Mouse (Mus musculus) intestine, embryonic 15.5 days (tissue): ENCODE data around the gene Pde4d. TPM values are rescaled to one million over a fixed set of nuclear protein-coding genes. Genes with fewer than 3 reads are reported as not detected.
A peak's percentile ranks its signal among the peaks of the same experiment; 100 is the strongest.

Source experiments
- ATAC-seq: fragments of 200-750 bp; cut with Nextera tagmentation; 2 replicates; pipeline ENCODE4 v1.8.0; 2017; ENCODE audit warnings: moderate TSS enrichment, moderate library complexity
- H3K27ac ChIP-seq: fragments of 300-500 bp; sonication (generic); 2 replicates; pipeline ENCODE4 v1.5.1; 2015; ENCODE audit warnings: mild to moderate bottlenecking, inconsistent platforms
- H3K27me3 ChIP-seq: fragments of 300-500 bp; sonication (generic); replicated peaks from 2 replicates; pipeline ENCODE4 v1.6.1; 2015; ENCODE audit warnings: inconsistent platforms
- H3K36me3 ChIP-seq: fragments of 300-500 bp; sonication (generic); 2 replicates; pipeline ENCODE4 v1.6.1; 2015; ENCODE audit warnings: inconsistent platforms
- H3K4me1 ChIP-seq: fragments of 300-500 bp; sonication (generic); replicated peaks from 2 replicates; pipeline ENCODE4 v1.6.1; 2015; ENCODE audit warnings: inconsistent platforms
- H3K4me2 ChIP-seq: fragments of 300-500 bp; sonication (generic); replicated peaks from 2 replicates; pipeline ENCODE4 v1.6.1; 2015; ENCODE audit warnings: mild to moderate bottlenecking, inconsistent platforms
- H3K4me3 ChIP-seq: fragments of 300-500 bp; sonication (generic); replicated peaks from 2 replicates; pipeline ENCODE4 v1.5.1; 2015; ENCODE audit warnings: inconsistent platforms
- H3K9ac ChIP-seq: fragments of 300-500 bp; sonication (generic); 2 replicates; pipeline ENCODE4 v1.6.1; 2015; ENCODE audit warnings: inconsistent platforms
- H3K9me3 ChIP-seq: fragments of 300-500 bp; sonication (generic); 2 replicates; pipeline ENCODE4 v1.6.1; 2016; ENCODE audit warnings: inconsistent platforms
- WGBS: fragments of 180-500 bp; shearing (Covaris S2); methylation state at CpG from one replicate; pipeline ENCODE4 v1.1.7; 2015; 5-methylcytosine and 5-hydroxymethylcytosine counted together
- polyA plus RNA-seq: library from polyadenylated mRNA; unstranded; fragments of >200 nt; fragmentation: Nextera tagmentation; extraction: Ambion mirVana; gene quantifications from 2 replicates; pipeline ENCODE4 v1.2.1, GENCODE M21; 2015

Pde4d gene
- 18.5 and 24.4 TPM in 2 replicates for polyA plus RNA-seq

DNA sequence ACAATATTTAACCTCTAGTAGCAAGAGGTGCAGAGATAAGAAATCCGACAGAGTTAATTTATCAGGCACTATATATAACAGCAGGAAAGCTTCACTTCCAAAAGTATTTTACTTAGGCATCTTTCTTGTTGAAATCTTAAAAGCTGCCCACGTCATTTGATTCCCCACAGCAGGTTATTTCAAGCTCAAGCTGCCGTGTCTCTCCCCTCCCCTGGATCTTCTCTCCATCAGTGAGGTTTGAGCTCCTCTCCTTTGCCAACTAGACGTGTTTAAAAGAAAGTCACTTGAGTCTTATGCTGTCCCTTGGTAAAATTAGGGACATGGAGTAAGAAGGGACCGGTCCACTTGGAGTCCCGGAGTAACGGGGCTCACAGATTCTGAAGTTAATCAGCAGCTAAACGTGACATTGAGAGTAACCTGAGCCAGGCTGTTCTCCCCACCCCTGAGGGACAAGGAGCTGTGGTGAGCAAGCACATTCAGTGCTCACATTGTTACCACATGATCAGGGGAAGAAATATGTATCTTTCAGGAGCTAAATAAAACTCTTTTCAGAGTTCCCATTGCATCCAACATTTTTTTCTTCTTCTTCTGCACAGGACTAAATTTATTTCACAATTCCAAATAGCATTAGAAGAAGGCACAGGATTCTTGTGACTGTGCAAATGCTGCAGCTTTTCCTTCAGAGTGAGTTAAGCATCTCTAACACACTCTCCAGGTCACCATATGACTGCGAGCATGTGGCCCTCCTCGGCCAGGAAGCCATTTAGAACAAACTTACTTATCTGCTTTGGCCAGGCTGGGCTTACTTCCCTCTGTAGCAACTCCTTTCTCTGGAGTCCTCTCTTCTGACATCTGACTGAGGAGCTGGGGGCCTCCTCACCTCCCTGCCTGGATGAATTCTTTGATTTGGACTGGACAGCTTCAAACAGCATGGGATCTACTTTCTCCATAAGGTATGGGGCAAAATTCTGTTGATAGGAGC is at the start of gene Pde4d:
Gene Pde4d, plus strand, starts transcription at position 833 of the 982 bp plus-strand sequence.
- H3K27me3 ChIP-seq = no peaks in the 10 kb centered on the region
- 18% methylated on average over 10 of the region's 10 CpGs for WGBS

DNA sequence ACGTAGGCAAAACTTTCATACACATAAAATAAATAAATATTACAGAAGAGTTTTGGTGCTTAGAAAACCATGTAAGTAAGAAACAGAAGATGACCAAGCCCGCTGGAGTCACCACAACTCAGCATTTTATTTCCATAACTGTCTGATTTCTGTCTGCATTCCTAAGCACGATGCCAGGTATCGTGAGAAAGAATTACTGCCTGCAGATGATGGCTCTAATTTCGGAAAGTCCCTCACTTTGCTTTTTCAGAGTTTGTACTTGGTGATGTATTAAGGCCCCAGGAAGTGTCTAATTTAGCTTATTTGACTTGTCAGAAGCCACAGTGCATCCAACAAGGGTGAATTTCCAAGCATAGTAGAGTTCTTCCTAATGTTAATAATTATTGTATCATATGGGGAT is 46.6 kb upstream of the Pde4d start:
- H3K4me1 ChIP-seq = no peaks in the 10 kb centered on the region
- no peaks in the 10 kb centered on the region for H3K27me3 ChIP-seq
- H3K27ac ChIP-seq = no peak overlapping the region
- 92% methylated on average over 5 of the region's 5 CpGs for WGBS
- no peak overlapping the region for H3K4me2 ChIP-seq
- H3K9ac ChIP-seq = no peak overlapping the region
- H3K36me3 ChIP-seq = no peaks in the 10 kb centered on the region
- ATAC-seq = no peak
- H3K4me3 ChIP-seq = no peak overlapping the region
- no peaks in the 10 kb centered on the region for H3K9me3 ChIP-seq

More for the DNA sequence above, at the start of gene Pde4d:
- Histone ChIP-seq H3K9me3 (no peaks in the 10 kb centered on the region), H3K4me3 (no peak within 1 kb of the TSS), H3K4me2 (0 out of 2 replicates have a peak within 1 kb of the TSS, but pooled peaks have one; percentile 18), H3K9ac (no peak within 1 kb of the TSS), H3K36me3 (no peaks in the 10 kb centered on the region), H3K27ac (peak within 1 kb of the TSS; percentile 25; the same call in 1 of the 2 replicates), H3K4me1 (0 out of 2 replicates have a peak, but pooled peaks cover 3% of the 10 kb centered on the region)
- peak; percentile 66; the same call in 1 of the 2 replicates for ATAC-seq

DNA sequence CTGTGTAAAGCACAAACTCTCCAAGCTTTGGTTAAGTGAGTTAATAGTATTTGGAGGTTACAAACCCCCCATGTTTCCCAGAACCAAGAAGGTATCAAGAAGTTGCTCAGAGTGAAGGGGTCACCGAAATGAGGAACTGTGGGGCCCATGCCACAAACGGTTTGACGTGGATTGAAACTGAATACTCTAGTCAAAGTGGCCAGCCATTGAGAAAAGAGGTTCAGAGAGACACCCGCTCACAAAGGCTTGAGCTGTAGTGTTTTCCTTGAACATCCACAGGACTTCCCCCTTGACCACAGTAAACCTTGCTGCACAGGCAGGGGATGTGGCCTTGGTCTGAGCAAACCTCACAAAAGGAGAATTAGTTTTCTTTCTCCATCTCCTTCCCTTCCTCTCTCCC is 45.4 kb upstream of the Pde4d start:
- Histone ChIP-seq H3K9me3 (no peaks in the 10 kb centered on the region), H3K4me1 (no peaks in the 10 kb centered on the region), H3K27me3 (no peaks in the 10 kb centered on the region), H3K36me3 (no peaks in the 10 kb centered on the region), H3K4me3 (no peak overlapping the region), H3K4me2 (no peak overlapping the region), H3K9ac (no peak overlapping the region), H3K27ac (no peak overlapping the region)
- ATAC-seq = no peak
- WGBS = 90% methylated on average over 4 of the region's 4 CpGs

DNA sequence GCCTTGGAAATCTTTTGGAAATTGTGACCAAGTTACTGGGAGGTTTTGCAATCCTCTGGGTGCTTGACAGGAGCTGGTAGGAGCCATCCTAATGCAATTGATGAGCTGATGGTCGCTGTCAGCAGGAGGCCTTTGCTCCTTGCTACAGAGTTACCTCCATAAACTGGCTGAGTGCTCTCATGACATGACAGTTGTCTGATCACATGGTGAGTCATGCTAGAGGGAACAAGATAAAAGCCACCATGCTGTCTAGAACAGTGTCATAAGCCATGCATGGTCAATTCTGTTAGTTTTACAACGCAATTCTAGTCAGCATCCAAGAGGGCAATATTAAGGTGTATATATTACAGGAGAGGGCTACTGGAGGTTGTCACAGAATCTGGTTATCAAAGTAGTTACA is 34.3 kb upstream of the Pde4d start:
- no peak overlapping the region for H3K4me2 ChIP-seq
- H3K9ac ChIP-seq = no peak overlapping the region
- no peaks in the 10 kb centered on the region for H3K27me3 ChIP-seq
- H3K9me3 ChIP-seq = no peaks in the 10 kb centered on the region
- H3K36me3 ChIP-seq = no peaks in the 10 kb centered on the region
- H3K27ac ChIP-seq = no peak overlapping the region
- WGBS = 74% methylated on average over 2 of the region's 2 CpGs
- H3K4me1 ChIP-seq = no peaks in the 10 kb centered on the region
- ATAC-seq = peak; percentile 28; the same call in 1 of the 2 replicates
- no peak overlapping the region for H3K4me3 ChIP-seq

DNA sequence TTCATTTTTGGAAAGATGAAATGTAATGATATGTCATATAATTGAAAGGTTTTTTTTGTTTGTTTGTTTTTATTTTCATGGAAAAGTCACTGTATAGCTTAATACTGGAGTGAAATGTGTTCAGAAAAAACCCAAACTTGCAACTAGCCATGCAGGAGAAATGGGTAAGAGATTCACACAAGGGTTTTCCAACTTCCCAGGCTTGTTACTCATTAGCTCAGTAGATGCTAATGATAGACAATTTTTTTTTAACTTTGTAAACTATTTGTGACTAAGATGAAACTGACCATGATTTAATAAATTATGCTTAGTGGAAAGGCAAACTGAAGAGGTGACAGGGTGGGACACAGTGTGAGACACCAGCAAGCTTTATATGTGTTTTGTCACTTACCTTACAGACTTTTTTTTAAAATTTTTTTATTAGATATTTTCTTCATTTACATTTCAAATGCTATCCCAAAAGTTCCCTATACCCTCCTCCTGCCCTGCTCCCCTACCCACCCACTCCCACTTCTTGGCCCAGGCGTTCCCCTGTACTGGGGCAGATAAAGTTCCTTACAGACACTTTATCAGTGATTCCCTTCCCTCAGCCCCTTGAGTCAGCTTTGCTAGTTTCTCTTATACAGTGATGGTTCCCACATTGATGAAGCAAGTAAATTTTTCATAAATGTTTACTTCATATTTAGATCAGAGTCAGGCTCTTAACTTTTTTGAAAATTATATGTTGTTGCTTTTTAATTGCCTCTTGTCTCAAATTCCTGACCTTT is 30.8 kb upstream of the Pde4d start:
- Histone ChIP-seq H3K27ac (no peak overlapping the region), H3K9ac (no peak overlapping the region), H3K36me3 (no peaks in the 10 kb centered on the region), H3K27me3 (no peaks in the 10 kb centered on the region), H3K4me2 (no peak overlapping the region), H3K4me3 (no peak overlapping the region), H3K4me1 (no peaks in the 10 kb centered on the region), H3K9me3 (no peaks in the 10 kb centered on the region)
- ATAC-seq = no peak
- WGBS = 78% methylated on average over 1 of the region's 1 CpGs

DNA sequence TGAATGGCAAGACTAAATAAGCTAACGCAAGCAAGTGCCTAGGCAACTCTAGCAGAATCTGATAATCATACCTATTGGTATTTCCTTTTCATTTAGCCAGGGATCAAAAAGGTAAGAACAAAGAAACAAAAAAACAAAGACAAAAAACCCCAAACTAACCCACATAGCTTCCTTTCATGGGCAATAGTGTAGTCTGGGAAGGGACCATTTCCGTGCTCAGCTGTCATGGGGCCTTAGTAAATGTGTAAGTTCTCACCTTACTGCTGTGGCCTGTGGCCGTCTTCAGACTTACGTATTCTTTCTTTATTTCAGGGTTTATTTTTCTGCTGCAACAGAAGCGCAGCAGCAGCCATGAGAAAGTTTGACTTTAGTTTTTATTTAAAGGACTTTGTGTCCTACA is 23.4 kb upstream of the Pde4d start:
- Histone ChIP-seq H3K4me3 (no peak overlapping the region), H3K9me3 (no peaks in the 10 kb centered on the region), H3K27me3 (no peaks in the 10 kb centered on the region), H3K4me2 (no peak overlapping the region), H3K4me1 (no peaks in the 10 kb centered on the region), H3K27ac (no peak overlapping the region), H3K36me3 (no peaks in the 10 kb centered on the region), H3K9ac (no peak overlapping the region)
- 83% methylated on average over 5 of the region's 5 CpGs for WGBS
- no peak for ATAC-seq

DNA sequence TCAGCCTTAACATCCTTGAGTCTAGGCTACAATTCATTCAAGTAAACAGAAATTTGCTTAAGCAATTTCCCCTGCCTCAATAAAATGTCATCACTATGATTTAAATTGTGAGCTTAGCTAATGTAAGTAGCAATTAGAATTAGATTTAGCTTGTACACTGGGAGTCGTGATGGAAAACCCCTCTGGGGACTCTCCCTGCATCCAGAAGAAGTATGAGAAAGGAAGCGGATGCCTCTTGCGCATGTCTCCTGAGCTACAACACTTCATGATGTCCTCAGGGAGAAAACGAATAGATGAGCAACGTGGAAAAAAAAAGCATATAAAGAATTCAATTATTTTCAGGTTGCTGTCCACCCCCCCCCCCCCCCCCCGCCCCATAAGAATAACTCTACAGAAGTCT is 20.9 kb upstream of the Pde4d start:
- 86% methylated on average over 6 of the region's 6 CpGs for WGBS
- H3K4me2 ChIP-seq = no peak overlapping the region
- no peaks in the 10 kb centered on the region for H3K9me3 ChIP-seq
- no peaks in the 10 kb centered on the region for H3K4me1 ChIP-seq
- no peaks in the 10 kb centered on the region for H3K27me3 ChIP-seq
- ATAC-seq = no peak
- no peak overlapping the region for H3K9ac ChIP-seq
- H3K36me3 ChIP-seq = no peaks in the 10 kb centered on the region
- H3K4me3 ChIP-seq = no peak overlapping the region
- H3K27ac ChIP-seq = no peak overlapping the region

DNA sequence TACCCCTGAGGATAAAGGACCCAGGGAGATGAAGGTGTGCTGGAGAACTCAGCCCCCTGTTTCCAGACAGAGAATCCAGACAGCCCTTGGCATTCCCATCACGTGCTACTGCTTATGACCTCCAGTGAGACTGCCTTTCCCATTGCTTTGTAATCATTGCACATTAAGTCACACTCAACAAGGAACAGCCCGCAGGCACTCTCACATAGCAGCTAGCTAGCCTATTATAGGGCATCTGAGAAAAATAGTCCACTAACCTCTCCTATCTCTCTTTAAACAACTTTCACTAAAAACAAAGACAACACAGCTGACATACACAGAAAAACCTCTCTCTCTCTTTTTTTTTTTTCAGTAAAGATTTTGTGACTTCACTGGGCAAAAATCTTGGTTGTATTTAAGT is 20.1 kb upstream of the Pde4d start:
- Histone ChIP-seq H3K9ac (no peak overlapping the region), H3K27ac (no peak overlapping the region), H3K27me3 (no peaks in the 10 kb centered on the region), H3K4me2 (no peak overlapping the region), H3K9me3 (no peaks in the 10 kb centered on the region), H3K4me3 (no peak overlapping the region), H3K4me1 (no peaks in the 10 kb centered on the region), H3K36me3 (no peaks in the 10 kb centered on the region)
- 82% methylated on average over 2 of the region's 2 CpGs for WGBS
- no peak for ATAC-seq

DNA sequence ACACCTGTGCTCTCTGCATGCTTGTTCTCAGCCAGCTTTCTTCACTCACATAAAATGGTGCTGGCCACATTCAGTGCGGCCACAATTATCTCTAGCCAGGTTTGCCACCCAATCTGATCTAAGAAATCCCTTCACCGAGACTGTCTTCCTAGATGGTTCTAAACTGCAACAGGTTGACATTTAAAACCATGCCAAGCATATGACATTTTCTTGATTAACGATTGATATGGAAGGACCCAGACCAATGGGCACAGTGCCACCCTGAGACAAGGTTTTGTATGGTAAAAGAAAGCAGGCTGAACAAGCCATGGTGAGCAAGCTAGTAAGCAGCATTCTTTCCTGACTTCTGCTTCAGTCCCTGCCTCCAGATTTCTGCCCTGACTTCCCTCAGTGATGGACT is 18.0 kb upstream of the Pde4d start:
- Histone ChIP-seq H3K9me3 (no peaks in the 10 kb centered on the region), H3K4me1 (no peaks in the 10 kb centered on the region), H3K9ac (no peak overlapping the region), H3K4me2 (no peak overlapping the region), H3K27ac (no peak overlapping the region), H3K36me3 (no peaks in the 10 kb centered on the region), H3K4me3 (no peak overlapping the region), H3K27me3 (no peaks in the 10 kb centered on the region)
- 93% methylated on average over 3 of the region's 3 CpGs for WGBS
- no peak for ATAC-seq

DNA sequence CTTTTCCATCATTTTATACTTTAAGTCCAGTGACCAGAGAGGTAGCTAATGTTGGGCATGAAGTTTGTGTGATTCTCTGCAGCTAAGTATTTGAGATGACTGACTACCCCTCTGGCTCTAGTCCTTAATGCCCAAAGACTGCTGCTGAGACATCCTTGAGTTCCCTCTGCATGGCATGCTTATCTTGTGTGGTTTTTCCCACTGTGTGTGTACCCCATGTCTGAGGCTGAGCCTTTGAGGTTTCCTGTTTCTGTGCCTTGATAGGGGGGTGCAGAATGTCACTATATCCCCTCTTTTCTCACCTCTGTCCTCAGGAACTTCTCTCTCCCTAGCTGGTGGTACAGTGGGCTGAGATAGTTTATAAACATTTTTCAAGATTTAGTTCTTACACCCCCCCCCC is 14.1 kb upstream of the Pde4d start:
- no peaks in the 10 kb centered on the region for H3K27me3 ChIP-seq
- H3K36me3 ChIP-seq = no peaks in the 10 kb centered on the region
- H3K9ac ChIP-seq = no peak overlapping the region
- no peak overlapping the region for H3K4me2 ChIP-seq
- ATAC-seq = no peak
- no peak overlapping the region for H3K27ac ChIP-seq
- no peak overlapping the region for H3K4me3 ChIP-seq
- no peaks in the 10 kb centered on the region for H3K9me3 ChIP-seq
- no peaks in the 10 kb centered on the region for H3K4me1 ChIP-seq

DNA sequence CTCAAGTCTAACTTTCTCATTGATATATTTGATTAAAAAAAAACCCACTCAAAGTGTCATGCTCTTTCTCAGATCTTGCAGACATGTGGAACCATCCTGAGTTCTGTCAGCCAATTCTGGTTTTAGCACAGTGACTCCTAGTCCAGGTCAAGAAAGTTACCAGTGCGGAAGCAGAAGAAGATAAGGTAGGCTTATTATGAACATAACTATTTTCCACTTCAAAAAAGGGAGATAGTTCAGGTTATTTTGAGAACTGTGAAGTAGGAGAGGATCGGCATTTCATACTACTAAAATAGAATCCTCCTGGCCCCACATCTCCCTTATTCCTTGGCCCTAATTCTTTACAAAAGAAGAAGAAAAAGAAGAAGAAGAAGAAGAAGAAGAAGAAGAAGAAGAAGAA is 12.3 kb upstream of the Pde4d start:
- H3K9me3 ChIP-seq = no peaks in the 10 kb centered on the region
- WGBS = 96% methylated on average over 2 of the region's 2 CpGs
- ATAC-seq = no peak
- no peak overlapping the region for H3K9ac ChIP-seq
- H3K4me2 ChIP-seq = no peak overlapping the region
- H3K4me3 ChIP-seq = no peak overlapping the region
- no peaks in the 10 kb centered on the region for H3K27me3 ChIP-seq
- H3K4me1 ChIP-seq = no peaks in the 10 kb centered on the region
- H3K27ac ChIP-seq = no peak overlapping the region
- no peaks in the 10 kb centered on the region for H3K36me3 ChIP-seq

DNA sequence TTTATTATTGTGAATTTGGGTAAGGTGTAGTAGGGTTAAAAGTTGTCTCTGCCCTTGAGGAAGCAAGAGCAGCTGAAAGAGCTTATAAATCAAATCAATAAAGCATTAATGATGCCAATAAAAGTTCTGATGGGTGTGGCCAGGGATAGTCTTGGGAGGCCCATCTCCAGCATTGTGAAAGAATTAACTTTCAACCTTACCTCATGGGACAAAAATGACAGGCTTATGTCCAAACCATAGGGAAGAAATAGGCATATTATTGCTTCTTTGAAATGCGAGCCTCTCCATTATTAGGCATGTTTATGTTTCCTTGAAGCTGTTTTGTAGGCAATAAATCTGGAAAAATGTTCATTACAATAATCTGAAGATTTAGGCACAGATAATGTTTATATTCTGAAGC is 10.7 kb upstream of the Pde4d start:
- Histone ChIP-seq H3K9me3 (no peaks in the 10 kb centered on the region), H3K36me3 (no peaks in the 10 kb centered on the region), H3K27ac (no peak overlapping the region), H3K9ac (no peak overlapping the region), H3K4me3 (no peak overlapping the region), H3K4me2 (no peak overlapping the region), H3K4me1 (no peaks in the 10 kb centered on the region), H3K27me3 (no peaks in the 10 kb centered on the region)
- no peak for ATAC-seq
- whole genome bisulfite sequencing = 70% methylated on average over 1 of the region's 1 CpGs
